Mouse (Mus musculus) effector memory CD4-positive, alpha-beta T cell, adult 5 months (primary cell): ENCODE measurements around the gene Psme2b. TPM values are rescaled to one million over a fixed set of nuclear protein-coding genes. Genes with fewer than 3 reads are reported as not detected.

Experiments used
- polyA plus RNA-seq: library from polyadenylated mRNA; unstranded; fragments of 100-300 nt; shearing (Covaris generic); gene quantifications from one replicate; pipeline ENCODE4 v1.2.1, GENCODE M21; 2017

Psme2b gene
- polyA plus RNA-seq: 102 TPM

DNA sequence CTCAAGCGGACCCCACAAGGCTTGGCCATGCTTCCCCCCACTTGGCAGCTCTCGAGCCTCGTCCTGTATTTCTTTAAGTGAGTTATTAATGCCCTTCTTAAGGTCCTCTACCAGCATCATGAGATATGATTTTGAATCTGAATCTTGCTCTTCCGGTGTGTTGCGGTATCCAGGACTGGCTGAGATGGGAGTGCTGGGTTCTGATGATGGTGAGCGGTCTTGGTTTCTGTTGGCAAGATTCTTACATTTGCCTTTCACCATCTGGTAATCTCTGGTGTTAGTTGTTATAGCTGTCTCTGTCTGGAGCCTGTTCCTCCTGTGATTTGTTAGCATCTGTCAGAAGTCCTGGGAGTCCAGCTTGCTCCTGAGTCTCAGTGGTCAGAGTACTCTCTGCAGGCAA is at the start of gene Psme2b:
Psme2b (minus strand) TSS at position 101 of the 400 bp plus-strand sequence.

DNA sequence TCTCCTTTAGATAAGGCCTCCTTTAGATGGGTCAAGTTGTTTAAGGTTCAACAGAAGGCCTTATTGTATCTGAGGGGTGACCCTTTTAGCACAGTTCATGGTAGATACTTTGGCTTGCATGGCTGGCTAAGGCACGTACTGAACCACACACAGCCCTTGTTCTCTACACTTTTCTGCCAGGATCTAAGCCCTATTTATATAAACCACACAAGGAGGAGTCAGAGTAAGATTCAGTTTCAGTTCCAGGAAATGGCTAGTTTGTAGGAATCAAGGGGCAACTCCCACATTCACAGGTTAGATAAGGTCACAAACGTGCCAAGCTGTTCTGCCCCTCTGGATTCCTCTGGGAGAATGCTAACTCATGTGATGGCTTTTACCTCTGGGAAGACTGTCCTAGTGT is 48.0 kb upstream of the Psme2b start, which contains the start of gene Tgtp1:
Tgtp1 (minus strand) TSS at position 155 of the 400 bp plus-strand sequence.

GRCm38 (mm10) chr11:48991740-48992520 is 45.9 kb upstream of the Psme2b start, which contains the start of gene Gm12185:
TSS of gene Gm12185 (minus strand) at chr11:48992226.

DNA sequence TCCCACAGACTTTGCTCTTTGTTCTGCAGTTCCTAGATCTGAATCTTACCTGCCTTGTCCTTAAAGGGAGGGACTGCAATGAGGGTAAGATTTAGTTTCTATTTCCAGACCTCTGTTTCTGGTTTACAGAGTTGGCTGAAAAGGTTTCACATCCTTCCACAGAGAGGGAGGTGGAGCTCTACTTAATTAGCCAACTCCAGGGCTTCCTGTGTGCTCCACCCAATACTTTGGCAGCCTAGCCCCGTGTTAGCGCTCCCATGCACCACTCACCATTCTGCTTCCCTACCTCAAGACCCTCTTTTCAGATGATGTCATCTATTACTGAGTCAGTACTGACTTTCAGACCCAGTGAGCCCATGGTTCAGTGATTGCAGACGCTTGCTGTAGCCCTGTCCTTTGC is 33.3 kb upstream of the Psme2b start, which contains the start of gene 9930111J21Rik1:
9930111J21Rik1 (minus strand) TSS at position 148 of the 400 bp plus-strand sequence.

DNA sequence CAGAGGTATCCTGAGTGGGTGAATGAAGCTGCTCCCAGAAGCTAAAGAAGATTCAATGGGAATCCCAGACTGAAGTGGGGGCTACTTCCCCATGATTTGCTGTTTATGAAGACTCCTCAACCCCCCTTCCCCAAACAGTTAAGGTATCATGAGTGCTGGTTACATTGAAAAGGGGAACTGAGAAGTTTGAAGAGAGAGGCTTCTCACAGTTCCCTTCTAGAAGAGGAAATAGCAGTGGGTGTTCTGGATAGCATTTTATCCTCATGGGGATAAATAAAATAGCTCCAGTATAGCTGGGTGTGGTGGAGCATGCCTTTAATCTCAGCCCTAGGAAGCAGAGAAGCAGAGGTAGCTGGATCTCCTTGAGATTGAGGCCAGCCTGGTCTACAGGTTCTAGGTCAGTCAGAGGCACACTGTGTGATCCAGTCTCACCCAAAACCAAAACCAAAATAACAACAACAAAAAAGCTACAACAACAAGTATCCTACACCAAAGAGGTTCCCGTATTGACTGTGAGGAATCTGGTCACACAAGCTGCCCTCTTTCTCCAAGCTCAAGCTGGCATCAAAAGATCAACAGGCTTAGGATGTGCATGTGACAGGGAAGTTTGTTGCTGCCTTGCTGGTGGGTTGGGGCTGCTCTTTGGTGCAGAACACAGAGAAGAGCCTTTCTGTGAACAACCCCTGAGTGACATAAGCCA is 32.4 kb upstream of the Psme2b start, which contains the start of gene Olfr56:
Olfr56 (plus strand) TSS at position 650 of the 700 bp plus-strand sequence.

DNA sequence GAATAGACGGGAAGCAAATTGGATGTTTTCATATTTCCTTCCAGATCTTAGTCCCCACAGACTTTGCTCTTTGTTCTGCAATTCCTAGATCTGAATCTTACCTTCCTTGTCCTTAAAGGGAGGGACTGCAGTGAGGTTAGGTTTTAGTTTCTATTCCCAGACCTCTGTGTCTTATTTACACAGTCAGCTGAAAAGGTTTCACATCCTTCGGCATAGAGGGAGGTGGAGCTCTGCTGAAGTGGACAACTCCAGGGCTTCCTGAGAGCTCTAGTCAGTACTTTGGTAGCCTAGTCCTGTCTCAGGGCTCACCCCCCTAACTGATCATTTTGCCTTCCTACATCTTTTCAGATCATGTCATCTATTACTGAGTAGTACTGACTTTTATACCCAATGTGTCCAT is 44.0 kb downstream of the Psme2b start, which contains the start of gene Gm5431:
Gm5431 (minus strand) TSS at position 194 of the 400 bp plus-strand sequence.

Other genes with a start within 250 kb of the Psme2b start
- gene Rack1, start 145.9 kb downstream of the Psme2b start, polyA plus RNA-seq: 602 TPM
- gene Trim41, start 128.8 kb downstream of the Psme2b start, polyA plus RNA-seq: 1.5 TPM
- gene Trim7, start 120.0 kb downstream of the Psme2b start, polyA plus RNA-seq: 0.74 TPM
- gene Gm12184, start 119.5 kb downstream of the Psme2b start, polyA plus RNA-seq: 4.0 TPM
- gene Irgm1, start 74.5 kb downstream of the Psme2b start, polyA plus RNA-seq: 35.5 TPM
- 0.46 TPM for gene Gm5431, start 44.0 kb downstream of the Psme2b start, polyA plus RNA-seq
- gene Olfr56, start 32.7 kb upstream of the Psme2b start, polyA plus RNA-seq: 0.65 TPM
- 87.6 TPM for gene 9930111J21Rik1, start 33.2 kb upstream of the Psme2b start, polyA plus RNA-seq
- gene Gm12185, start 46.0 kb upstream of the Psme2b start, polyA plus RNA-seq: 0.76 TPM
- gene Tgtp1, start 48.0 kb upstream of the Psme2b start, polyA plus RNA-seq: 55.4 TPM
- 73.9 TPM for gene 9930111J21Rik2, start 105.1 kb upstream of the Psme2b start, polyA plus RNA-seq
- 90.7 TPM for gene Tgtp2, start 118.0 kb upstream of the Psme2b start, polyA plus RNA-seq
- 130 TPM for gene Ifi47, start 130.4 kb upstream of the Psme2b start, polyA plus RNA-seq
- gene Olfr1396, start 168.7 kb upstream of the Psme2b start, polyA plus RNA-seq: not detected
- gene Olfr1395, start 196.1 kb upstream of the Psme2b start, polyA plus RNA-seq: not detected
- not detected for gene Olfr1394, start 208.2 kb upstream of the Psme2b start, polyA plus RNA-seq
- not detected for gene Btnl9, start 241.0 kb upstream of the Psme2b start, polyA plus RNA-seq